Mouse (Mus musculus) heart, adult 11 months (tissue): ENCODE data around the gene Slc38a3.

Experiments used
- DNase-seq: peaks from one replicate; pipeline ENCODE4 v3.0.0; 2022

Gene Slc38a3

DNA sequence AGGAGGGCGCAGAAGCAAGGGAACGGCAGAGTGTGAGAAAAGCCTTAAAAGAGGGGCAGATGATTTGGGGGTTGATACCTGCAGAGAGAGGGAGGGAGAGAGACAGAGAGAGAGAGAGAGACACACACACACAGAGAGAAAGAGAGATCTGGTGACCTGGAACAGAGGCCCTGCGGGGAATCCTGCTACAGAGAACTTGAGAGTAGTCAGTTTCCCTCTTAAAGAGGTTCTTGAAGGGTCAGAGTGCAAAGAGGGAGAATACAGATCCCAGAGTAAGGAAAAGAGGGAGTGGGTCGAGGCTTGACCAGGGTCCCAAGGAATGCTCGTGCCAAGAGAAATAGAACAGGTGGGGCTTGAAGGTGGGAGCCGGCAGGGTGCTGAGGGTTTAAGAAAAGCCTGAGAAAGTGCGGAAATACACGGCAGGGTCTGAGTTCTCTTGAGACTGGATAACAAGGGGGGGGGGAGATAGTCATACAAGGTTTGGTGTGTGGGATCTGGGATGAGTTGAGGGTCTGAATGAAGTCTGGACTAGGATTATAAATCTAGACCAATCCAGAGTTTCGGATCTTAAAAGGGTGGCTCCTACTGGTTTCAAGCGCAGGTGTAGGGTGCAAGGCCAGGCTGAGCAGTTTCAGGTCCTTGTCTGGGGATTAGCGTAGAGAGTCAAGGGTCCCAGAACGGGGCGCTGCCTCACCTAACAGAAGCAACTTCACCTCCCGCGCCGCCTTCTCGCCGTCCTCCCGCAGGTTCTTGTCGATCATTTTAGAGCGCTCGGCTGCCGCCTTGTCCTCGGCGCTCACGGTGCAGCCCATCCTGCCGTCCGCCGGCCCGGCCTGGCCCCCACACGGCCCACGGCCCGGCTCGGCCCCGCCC lies 34.7 kb downstream of the Slc38a3 start:
- DNase-seq = peak; percentile 91

DNA sequence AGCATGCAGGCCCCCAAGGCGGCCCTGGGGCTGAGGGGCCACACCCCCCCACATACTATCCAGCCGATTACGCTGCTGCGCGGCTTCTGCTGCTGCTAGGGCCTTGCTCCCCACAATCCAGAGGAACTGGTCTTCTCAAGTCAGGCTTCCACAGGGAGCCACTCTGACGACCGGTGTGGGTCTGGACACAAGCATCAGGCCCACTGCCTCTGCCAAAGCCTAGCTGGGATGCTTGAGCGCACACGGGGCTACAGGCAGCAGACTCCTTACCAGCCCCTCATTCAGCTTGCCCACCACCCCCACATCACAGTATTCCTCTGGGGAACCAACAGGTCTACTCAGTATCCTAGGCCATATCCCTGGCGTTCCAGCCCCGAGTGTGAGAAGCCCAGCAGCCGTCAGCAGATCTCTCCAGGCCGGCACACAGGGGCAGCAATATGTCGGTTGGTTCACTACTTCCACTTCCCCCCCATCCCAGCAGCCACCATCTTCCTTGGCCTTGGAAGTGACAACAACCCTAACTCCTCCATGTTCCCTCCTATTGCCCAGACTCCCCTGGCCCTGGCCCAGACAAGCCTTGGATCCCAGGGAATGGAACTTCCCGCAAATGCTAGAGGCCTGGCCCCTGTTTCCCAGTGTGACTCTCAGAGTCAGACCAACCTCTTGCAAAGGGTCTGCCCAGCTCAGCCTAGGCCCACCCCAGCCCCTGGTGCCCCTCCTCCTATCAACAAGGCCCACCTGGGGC lies 35.5 kb downstream of the Slc38a3 start:
- peak; percentile 97 for DNase-seq

DNA sequence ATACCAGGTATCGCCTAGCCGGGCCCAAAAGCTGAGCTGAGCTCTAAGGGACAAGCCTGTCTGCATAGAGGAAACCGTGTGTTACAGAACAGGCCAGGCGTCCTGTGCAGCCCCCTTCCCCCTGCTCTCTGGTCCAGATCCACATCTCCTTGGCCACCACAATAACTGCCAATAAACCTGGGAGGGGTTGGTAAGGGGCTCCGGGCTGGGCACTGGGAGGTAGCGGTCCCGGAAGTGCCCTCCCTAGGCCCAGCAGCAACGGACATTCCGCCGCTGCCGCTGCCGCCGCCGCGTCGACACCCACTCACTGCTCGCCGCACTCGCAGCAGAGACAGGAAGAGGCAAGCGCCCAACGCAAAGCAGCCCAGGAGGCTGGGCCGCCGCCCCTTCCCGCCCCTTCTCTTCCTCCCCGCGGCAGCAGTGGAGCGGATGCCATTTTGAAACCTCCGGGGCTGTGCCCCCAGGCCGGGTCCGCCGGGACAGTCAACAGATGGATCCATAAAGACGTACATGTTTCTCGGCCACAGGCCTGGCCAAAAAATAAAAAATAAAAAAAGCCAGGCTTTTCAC lies 36.2 kb downstream of the Slc38a3 start:
- peak; percentile 99 for DNase-seq

DNA sequence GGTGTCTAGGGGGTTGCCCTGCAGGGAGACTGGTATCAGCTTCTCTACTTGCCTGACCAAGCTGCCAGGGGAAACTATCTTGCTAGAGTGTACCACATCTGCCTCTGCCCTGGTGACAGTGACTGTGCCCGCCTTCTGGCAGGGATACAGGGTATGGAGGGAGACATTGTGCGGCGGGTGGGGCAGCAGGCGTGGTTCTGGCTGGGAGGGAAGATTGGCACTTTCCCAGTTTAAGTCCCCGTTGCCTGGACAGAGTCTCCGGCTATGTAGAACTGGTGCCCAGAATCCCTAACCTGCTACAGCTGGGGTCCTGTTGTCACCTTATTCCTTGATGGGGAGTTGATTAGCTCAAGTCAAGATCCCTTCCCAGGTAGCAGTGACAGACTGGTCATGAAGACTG lies 36.9 kb downstream of the Slc38a3 start:
- peak; percentile 98 for DNase-seq

DNA sequence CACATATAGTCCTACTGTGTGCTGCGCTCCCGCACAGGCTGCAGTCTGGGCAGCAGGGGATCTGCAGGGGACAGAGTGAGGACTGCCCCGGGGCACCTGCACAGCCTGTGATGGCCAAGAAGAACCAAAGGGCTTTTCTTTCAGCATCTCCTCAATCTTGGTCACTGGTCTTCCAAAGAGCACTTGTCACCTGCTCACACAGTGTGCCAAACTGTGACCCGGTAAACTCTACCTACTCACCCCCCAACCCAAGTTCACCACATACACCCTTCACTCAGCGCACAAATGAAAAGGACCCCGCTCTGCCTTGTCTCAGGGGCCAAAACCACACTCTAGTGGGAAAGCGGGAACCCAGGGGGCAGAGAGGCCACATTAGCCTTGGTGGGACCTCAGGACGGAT lies 37.5 kb downstream of the Slc38a3 start:
- DNase-seq = peak; percentile 95

DNA sequence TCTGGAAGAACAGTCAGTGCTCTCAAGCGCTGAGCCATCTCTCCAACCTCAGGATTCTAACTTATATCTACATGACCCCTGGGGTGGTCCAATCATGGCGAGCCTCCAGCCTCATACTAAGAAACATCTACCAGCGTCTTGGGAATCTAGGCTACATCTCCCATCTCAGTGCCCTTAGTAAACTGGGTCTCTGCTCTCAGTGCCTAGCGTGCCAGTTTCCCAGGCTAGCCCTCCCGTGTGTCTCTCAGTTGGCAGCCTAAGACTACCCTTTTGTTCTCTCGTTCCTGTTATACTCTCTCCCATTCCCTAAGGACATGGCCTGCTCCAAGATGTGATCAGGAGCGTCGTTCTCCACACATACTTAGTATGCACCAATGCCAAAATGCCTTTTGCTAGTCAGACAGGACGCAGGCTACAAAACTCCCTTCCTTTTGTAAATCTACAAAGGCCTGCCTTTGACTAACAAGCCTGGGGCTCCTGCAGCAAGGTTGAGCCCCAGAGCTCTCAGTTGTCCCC lies 38.0 kb downstream of the Slc38a3 start:
- peak; percentile 92 for DNase-seq

DNA sequence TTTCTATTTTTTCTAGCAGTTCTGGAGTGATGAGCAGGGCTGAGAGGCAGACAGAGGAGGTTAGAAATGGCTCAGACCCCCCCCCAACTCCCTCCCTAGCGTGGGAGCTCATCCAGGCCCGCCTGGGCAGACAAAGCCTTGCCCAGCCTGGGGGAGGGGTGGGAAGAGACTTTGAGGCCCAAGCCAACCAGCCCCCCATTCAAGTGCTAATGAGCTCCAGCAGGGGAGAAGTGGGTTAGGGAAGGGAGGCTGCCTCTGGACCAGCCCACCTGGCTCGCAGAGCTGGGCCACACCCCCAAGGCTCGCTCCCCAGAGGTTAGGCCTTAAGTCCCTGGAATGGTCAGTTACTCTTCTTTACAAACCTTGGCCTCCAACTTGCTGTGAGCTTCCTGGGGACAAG lies 38.8 kb downstream of the Slc38a3 start:
- peak; percentile 96 for DNase-seq

DNA sequence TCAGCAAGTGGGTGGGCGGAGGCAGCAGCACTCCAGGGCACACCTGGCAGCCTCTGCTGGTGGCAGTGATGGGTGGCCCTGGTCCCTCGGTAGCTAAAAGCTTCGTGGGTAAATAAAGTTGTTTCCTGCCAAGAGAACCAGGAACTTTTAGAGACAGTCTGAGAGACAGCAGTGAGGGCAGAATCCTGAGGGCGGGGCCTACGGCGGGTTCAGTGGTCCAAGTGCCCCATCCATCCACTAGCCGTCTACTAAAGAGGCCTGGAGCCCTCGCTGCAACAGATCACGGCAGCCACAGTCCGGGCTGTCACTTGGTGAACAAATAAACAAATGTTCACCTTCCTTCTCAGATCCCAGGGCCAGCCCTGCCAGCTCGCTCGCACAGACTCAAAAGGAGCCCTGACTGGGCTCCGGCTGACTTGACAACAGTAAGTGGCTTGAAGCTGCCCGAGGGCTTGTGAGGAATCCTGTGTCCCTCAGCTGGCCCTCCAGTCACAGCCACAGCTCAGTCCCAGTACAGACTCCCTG lies 39.4 kb downstream of the Slc38a3 start:
- DNase-seq = peak; percentile 94

DNA sequence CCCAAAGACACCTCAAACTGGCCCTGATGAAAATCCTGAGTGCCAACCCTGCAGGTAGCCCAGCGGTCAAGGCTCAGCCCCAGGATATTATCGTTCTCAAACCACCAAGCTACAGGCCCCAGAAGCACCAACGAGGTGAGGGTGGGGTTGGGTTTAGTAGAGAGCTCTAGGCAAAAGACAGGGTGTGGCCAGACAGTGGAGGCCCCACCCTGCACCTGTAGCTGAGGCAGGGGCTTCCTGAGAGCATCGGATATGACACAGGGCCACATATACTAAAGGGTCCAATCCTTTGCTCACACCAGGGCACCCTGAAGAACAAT lies 40.0 kb downstream of the Slc38a3 start:
- no peak for DNase-seq

DNA sequence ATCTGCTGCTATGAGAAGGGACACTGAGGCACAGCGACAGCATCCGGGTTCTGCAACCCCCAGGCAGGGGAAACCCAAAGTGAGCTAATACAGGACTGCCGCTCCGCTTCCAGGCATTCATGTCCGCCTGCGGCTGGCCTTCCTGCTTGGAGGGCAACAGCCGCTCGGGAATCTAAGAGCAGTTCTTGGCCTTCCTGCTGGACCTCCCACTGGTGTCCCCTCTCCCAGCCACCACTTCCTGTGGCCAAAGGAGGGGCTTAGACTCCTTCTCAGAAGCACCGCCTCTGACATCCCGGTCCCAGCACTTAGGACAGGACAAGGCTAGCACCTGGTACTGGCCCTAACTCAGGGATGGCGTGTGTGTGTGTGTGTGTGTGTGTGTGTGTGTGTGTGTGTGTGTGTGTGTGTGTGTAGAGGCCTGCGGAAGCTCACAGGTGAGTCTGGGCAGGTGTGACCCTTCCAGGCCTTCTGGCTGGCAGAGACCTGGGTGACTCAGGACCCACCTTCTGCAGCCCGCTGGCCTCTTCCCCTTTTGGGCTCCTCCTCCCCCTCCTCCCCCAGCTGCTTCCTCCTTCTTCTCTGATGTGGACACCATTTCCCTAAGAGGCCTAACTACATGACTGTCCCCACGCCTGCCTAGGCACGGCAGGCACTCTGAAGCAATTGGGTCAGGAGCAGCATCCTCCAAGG lies 40.5 kb downstream of the Slc38a3 start:
- peak; percentile 99 for DNase-seq

DNA sequence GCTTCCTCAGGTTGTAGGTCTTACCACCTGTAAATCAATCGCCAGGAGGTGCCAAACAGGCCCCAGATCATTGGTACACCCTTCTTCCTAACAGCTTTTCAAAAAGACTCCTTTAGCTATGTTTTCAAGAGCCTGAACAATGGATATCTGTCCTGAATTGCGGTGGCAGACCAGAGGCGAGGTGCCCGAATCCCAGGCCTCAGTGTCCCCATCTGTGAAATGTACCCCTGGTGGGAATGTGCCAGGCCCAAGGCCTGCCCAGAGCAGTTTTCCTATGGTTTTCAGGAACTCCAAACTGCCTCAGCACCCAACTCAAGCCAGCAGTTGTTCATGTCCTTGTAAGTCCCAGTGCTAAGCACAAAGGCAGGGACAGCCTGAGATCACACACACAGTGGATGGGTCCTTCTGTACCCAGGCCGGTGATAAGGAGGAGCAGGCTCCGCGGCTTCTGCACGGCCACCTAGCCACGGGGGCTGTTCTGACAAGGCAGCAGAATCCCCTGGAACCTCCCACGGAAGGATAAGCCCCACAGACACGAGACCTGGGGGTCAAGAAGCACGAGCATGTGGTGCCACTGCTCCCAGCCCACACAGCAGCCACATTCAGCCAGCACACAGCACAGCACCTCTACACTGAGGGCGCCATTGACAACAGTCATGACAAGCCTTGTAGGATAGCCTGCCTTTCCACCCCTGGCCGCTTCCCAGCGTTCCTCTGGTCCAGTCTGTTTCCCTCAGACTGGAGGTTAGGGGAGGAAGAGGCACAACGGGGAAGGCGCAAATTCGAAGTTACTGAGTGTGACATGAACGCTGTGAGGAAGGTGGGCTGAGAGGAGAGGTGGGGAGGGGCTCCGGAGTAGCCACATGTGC lies 41.7 kb downstream of the Slc38a3 start:
- peak; percentile 96 for DNase-seq

DNA sequence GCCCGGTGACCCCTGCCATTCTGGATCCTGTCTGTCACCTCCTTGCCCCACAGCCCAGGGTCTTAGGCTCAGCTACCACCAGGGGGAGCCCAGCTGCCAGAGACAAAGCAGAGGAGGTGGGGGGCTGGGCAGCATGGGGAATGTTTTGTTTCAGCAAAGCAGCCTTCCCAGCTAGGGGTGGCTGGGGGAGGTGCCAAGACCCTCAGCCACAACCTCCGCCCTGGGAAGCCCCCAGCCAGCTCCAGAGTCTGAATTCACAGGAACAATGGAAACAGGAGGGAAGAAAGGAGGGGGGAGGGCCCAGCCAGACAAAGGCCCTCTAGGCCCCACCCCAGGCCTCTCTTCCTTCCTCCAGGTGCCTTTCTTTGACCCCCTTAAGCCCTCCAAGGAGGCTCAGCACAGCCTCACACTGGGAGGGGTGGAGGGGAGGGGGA lies 42.5 kb downstream of the Slc38a3 start:
- DNase-seq = peak; percentile 98

DNA sequence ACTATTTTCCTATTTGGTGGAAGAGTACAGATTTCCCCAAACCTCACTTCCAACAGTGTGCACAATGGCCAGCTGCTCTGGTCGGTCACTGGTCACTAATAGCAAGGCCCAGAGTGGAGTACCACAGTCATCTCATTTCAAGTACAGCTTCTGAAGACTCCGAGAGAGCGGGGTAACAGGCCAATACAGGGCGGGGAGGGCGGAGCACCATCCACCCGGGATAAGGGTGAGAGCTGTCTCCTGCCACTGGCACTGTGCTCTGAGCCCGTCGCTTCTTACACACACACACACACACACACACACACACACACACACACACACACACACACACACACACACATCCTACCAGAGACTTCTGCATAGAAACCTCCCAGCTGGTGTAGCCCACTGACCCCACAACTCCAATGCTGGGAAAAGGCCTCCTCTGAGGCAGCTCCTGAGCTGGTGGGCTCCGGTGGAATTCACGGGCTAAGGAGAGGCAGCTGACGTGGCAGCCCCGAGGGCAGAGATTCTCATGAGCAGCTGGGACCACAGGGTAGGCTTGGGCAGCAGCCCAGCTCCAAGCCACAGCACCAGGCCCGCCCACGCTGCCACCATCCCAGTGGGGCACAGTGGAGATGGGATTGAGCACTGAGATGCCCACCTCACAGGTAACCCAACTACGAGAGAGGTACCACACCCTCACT lies 43.0 kb downstream of the Slc38a3 start:
- peak; percentile 95 for DNase-seq

DNA sequence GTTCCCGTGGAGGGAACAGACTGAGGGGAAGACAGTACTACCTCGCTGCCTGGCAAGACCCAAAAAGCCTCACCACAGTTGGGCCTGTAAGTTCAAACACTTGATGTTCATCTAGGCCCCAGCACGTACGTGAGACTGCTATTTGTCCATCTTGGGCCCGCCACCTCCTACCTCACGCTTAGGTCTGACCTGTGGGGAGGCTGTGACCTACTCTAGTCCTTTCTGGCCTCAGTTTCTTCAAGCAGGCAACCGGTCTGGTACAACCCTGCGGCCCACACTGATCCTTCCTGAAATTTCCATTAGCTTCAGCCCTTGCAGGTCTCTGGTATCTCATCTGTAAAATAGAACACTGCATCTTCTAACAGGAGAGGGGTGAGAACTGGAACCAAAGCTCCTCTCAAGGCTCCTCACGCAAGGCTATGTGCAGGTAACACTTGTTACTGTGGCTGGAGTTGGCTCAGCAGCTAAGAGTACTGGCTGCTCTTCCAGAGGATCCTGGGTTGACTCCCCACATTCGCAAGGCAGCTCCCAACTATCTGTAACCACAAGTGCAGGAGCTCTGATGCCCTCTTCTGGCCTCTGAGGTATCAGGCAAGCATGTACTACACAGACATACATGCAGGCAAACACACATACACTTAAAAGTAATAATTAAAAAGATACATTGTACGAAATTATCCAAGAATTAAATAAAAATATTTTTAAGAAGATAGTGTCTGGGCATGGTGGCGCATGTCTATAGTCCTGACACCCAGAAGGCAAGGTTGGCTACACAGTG lies 43.8 kb downstream of the Slc38a3 start:
- DNase-seq = peak; percentile 92

DNA sequence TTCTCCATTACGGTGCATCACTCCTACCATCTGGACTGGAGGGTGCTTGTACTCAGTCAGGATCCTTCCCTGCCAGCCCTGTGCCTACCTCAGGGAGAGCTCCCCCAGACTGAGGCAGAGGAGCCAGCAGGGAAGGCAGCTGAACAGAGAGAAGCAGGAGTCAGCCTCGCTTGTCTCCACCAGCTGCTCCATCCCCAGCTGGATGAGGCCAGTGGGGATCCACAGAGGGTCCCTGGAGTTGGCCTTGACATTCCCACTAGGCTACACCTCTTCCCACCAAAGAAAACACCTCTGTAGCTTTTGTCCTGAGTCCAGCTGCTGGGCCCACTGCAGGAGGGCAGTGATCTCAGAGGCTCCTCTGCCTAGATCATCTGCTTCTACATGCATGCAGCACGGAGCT lies 44.4 kb downstream of the Slc38a3 start:
- DNase-seq = peak; percentile 92

DNA sequence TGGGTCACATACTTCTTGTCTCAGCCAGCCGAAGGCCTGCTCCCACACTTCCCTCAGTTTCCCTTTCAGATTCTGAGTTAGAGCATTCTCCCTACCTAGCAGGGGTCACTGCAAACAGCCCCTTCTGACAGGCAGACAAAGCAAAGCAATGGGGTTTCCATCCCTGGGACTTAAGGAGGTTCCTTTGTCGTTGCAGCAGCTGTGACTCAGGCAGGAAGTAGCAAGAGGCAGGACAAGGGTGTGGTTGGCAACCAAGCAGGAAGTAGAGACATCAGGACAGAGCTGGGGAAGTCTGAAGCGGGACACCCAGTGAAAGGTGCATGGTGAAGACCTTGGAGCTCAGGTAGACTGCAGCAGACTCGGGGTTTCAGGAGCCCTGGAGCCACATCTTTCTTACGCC lies 44.8 kb downstream of the Slc38a3 start:
- DNase-seq = peak; percentile 99

DNA sequence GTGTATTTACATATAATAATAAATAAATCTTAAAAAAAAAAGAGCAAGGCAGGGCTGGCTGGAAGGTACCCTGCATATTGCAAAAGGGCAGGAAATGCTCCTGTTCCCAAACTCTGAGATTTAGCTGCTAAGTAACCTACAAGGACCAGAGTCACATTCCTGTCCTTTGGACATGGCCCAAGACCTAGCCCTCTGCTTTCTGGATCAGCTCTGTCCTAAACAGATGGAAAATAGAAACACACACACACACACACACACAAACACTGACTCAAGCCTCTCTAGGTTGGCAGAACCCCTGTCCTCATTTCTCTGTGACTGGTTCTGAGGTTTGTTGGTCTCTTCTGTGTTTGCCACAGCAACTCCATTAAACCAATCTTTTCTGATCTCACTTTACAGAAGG lies 48.4 kb downstream of the Slc38a3 start:
- no peak for DNase-seq

DNA sequence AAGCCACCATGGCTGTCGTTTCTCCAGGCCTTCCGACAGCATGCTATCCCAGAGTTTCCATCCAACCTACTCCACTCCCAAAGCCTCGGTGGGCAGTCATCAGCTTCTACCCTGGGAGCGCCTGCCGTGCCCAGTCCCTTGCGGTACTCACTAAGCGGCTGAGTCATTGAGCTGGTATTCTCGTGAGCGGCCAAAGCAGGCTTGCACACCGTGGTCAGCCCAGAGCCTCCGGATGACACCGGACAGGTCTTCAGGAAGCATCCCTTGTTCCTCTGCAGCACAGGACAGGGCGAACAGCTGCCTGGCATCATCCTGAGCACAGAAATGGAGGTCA lies 49.8 kb downstream of the Slc38a3 start:
- peak; percentile 96 for DNase-seq

DNA sequence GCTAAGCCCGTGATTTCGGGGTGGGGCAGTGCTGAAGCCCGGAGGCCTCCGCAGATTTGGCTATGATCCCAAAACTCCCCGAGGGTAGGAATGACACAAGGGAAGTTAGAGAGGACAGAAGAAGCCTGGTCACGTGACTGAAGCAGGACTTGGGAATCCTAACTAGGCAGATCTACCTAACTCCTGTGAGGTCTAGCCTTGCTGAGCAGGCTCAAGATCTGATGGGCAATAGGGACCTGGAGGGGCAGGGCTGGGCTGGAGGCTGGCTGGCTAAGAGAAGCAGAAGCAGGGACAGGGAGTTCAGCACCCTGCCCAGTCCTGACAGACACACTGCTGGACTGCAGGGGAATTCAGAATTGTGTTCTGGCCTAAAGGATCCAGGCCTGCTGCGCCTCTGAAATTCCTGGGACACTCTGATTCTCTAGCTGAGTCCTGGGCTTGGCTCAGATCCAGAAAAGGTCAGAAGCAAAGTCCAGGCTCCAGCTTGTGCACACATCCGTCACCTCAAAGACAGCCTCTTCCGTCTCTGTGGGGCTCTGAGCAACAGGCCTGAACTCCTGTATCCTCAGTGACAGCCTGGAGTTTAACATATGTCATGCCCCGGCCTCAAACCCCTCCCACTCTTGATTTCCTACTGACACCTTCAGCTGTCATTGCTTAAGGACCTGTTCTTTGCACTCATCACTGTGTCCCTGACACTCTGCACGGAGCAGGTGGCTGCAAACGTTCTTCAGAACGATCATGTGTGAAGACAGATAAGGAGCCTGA lies 50.4 kb downstream of the Slc38a3 start:
- DNase-seq = peak; percentile 98

DNA sequence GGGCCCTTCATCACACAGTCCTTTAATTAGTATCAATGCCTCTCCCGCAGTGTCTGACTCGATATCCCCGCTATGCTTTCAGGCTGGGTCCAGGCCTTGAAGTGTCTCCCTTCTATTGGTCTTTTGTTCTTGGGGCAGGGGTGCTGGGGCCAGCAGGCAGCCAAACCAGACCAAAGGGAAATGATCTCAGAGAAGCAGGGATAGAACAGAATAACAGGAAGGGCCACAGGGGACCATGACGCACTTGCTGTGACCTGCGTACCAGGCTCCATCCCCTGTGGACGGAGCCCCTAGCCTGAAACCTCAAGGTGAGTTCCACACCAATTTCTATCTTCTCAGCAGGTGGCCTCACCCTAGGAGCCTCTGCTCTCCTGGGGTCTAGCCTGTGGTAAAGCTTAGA lies 51.2 kb downstream of the Slc38a3 start:
- peak; percentile 95 for DNase-seq
